Mouse (Mus musculus) cerebellum, adult 11-12 months (tissue): ENCODE measurements around the gene Ankrd45.
A peak's percentile ranks its signal among the peaks of the same experiment; 100 is the strongest.
"Not testable (repeated sequence)": the region's sequence is repeated elsewhere in the genome, so short reads cannot be mapped to it uniquely, and the experiment has no call there.

Experiments used
- DNase-seq: peaks from one replicate; pipeline ENCODE4 v3.0.0; 2022

The Ankrd45 gene

GRCm38 (mm10) chr1:161142531-161143159, at the start of gene Ankrd45:
Ankrd45 (plus strand) TSS chr1:161142691.
- DNase-seq = peak; percentile 11

GRCm38 (mm10) chr1:161099721-161100405, 42.6 kb upstream of the Ankrd45 start:
- DNase-seq = no peak

DNA sequence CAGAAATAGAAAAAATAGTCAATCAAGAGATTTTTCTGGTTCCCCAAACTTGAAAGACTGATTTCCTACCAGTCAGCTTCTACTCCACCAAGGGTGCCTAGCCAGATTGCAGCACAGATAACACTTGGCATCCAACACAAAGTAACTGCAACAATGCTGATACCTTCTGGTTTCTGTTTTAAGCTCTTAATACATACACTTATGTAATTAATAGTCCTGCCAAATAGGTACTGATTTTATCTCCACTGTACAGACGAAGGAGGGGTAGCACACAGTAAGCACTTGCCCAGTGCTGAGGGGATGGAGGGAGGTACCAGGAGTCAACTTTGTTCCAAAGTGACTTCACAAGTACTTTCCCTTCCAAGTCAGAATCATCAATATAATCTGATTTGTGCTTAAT, 38.6 kb upstream of the Ankrd45 start:
- no peak for DNase-seq

- DNase-seq = no peak
These were observed 33.3 kb upstream of the Ankrd45 start for GRCm38 (mm10) chr1:161109216-161109615.

- no peak for DNase-seq
These were observed 27.9 kb upstream of the Ankrd45 start for GRCm38 (mm10) chr1:161114591-161114990.

GRCm38 (mm10) chr1:161122661-161123418, 19.7 kb upstream of the Ankrd45 start:
- no peak for DNase-seq

GRCm38 (mm10) chr1:161126461-161126860, 16.0 kb upstream of the Ankrd45 start:
- no peak for DNase-seq

DNA sequence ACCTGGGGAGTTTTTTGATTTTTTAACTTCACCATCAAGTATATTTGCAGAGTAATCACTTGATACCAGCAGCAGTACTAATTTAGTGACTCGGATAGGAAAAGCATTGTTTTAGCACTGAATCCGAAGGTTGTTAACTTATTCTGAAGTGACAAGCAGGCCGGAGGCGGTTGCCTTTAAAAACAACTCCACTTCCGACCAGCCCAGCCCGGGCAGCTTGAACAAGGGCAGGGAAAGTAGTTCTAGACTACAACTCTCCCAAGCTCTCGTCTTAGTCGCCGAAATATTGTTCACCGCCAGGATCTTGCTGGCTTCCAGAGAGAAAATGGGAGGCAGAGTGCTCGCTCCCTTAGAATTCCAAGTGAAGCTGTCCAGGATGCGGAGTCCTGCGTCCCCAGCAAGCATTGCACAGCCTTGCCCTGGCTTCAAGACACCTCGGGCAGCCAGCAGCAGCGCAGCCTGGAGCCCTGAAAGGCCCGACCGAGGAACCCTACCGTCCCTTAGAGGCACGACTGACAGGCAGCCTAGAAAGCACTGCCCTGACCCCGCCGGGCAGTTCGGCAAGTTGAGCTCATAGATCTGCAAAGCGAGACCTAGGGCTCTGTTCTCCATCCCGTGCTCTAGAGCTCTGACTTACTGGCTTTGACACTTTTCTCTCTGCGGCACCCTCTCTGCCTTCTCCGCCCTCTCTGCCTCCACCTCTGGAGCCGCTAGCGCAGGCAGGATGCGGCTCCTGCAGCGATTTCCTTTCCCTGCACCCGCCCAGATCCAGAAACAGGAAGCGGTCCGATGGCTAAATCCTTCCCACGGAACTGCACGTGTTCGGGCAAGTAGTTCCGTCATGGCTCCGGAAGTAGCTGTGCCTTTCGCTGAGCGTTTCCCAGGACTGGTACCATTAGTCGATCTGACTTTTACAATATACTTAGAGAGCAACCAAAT, 11.5 kb upstream of the Ankrd45 start, which contains the start of gene Klhl20:
Gene Klhl20, minus strand, starts transcription at position 786 of the 939 bp plus-strand sequence.
- DNase-seq = peak; percentile 88

- DNase-seq = no peak
These were observed 3.0 kb upstream of the Ankrd45 start for GRCm38 (mm10) chr1:161139496-161139895.

GRCm38 (mm10) chr1:161140026-161140762, 2.3 kb upstream of the Ankrd45 start:
- no peak for DNase-seq

GRCm38 (mm10) chr1:161143216-161143615, 725 bp downstream of the Ankrd45 start:
- DNase-seq = no peak

DNA sequence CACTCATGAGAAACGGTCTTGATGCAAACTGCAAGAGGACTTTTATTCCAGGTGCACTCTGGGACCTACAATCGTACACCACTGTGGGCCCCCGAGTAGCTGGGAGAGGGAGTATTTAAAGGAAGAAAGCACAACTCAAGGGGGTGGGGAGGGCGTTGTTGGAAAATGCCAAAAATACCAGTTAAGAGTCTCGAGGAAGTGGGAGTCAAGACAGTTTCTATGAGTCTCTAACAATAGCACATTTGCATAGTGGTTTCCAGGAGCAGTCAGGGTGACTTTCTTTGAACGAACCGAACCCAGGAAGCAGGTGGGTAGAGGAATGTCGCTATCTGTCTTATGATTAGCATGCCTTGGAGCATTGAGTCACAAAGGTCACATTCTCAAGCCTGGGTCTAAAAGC, 3.1 kb downstream of the Ankrd45 start:
- DNase-seq = not testable (repeated sequence)

DNA sequence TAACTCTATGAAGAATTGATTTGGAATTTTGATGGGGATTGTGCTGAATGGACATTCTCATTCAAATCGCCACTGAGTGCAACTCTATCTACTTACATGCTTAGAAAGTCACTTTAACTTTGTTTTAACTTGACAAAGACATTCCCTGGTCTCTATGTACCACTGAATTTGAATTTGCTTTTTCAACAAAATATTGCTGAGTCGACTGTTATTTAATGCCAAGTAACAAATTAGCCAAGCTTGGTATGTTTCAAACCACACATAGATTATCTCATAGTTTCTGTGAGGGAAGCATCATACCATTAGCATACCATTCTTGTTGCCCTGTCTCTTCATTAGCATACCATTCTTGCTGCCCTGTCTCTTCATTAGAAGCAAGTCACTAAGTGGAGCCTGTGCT, 5.4 kb downstream of the Ankrd45 start:
- DNase-seq = no peak

DNA sequence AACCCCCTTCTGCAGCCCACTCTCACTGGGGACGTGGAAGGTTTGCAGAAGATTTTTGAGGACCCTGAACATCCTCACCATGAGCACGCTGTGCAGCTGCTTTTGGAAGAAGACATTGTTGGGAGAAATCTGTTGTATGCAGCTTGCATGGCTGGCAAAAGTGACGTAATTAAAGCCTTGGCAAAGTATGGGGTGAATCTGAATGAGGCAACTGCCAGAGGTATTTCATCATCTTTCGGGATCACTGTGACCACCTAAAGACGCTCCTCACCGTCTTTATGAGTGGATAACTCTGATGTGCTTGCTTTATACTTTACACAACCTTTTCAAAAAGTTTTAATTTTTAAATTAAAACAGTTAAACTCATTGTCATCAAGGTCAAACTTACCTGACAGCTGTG, 8.6 kb downstream of the Ankrd45 start:
- DNase-seq = no peak

- no peak for DNase-seq
These were observed 14.1 kb downstream of the Ankrd45 start for GRCm38 (mm10) chr1:161156546-161156945.

DNA sequence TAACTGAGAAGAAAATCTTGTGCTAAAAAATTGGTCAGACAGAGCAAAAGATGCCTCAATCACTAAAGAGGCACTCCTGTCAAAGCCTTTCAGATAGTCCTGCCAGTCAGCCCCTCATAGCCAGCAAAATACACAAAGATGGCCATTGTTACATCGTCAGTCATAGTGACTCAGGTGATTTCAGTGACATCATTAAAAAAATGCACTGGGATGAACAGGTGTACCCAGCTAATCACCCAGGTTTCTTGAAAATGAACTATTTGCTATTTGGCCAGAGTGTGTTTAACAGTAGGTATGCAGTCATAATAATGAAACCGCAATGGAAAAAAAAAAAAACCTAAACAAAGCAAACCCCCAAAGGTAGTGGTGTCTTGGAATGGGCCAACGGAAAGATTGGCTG, 16.7 kb downstream of the Ankrd45 start, which contains the start of gene Tex50:
Gene Tex50, minus strand, starts transcription at position 101 of the 400 bp plus-strand sequence.
- no peak for DNase-seq

GRCm38 (mm10) chr1:161160266-161160665, 17.8 kb downstream of the Ankrd45 start:
- no peak for DNase-seq

GRCm38 (mm10) chr1:161170651-161171050, 28.2 kb downstream of the Ankrd45 start:
- peak; percentile 54 for DNase-seq

DNA sequence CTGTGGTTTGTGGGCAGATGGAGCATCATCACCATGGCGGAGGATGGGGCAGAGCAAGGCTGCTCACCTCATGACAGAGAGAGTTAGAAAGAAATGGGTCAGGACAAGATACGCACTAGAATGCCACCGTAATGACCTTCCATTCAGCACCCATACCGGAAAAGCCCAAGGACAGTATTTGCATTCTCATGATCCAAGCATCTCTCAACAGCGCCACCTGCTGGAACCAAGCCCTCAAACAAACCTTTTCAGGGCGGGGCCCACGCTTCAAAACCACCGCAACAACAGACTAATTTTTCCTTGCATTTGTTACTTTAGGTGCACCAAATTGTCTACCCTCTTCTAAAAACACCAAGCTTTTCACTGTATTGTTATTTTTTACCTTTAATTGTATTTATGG, 38.2 kb downstream of the Ankrd45 start:
- peak; percentile 15 for DNase-seq

GRCm38 (mm10) chr1:161182386-161182785, 39.9 kb downstream of the Ankrd45 start:
- no peak for DNase-seq

GRCm38 (mm10) chr1:161183677-161184076, 41.2 kb downstream of the Ankrd45 start:
- DNase-seq = no peak

GRCm38 (mm10) chr1:161185431-161185830, 42.9 kb downstream of the Ankrd45 start:
- no peak for DNase-seq
